Mouse (Mus musculus): ENCODE data around the gene Hist3h2a. TPM values are rescaled to one million over a fixed set of nuclear protein-coding genes. Genes with fewer than 3 reads are reported as not detected.

Hist3h2a gene
- polyA plus RNA-seq, 1 experiment from 2014 or later, result 33.9 TPM

- under 1% methylated on average over 71 of the region's 95 CpGs for WGBS
- H3K9ac ChIP-seq (replicated peaks; ENCODE audit: low read depth, low read length), result peak within 1 kb of the TSS; percentile 97
- H3K4me1 ChIP-seq (ENCODE audit: control insufficient read depth, insufficient read depth, low read length), result peaks cover 13% of the 10 kb centered on the region
Measured at GRCm38 (mm10) chr11:58938322-58939087, 16.0 kb upstream of the Hist3h2a start, which contains the start of gene Rnf187. Gene Rnf187 (minus strand): TSS chr11:58938916.

GRCm38 (mm10) chr11:58939088-58939439 lies 15.4 kb upstream of the Hist3h2a start:
- Histone ChIP-seq H3K9ac (replicated peaks; ENCODE audit: low read depth, low read length) (peak overlapping the region; percentile 97), H3K4me2 (replicated peaks; ENCODE audit: low read depth, low read length) (peak overlapping the region; percentile 94), H3K4me1 (ENCODE audit: control insufficient read depth, insufficient read depth, low read length) (peaks cover 13% of the 10 kb centered on the region), H3K4me3 (ENCODE audit: low read depth, low read length) (peak overlapping the region; percentile 97), H3K9me3 (ENCODE audit: control insufficient read depth, low read depth, low read length) (no peaks in the 10 kb centered on the region), H3K27ac (ENCODE audit: low read length) (peak overlapping the region; percentile 94; the same call in 1 of the 2 replicates), H3K27me3 (ENCODE audit: control insufficient read depth, insufficient read depth, low read length) (no peaks in the 10 kb centered on the region), H3K36me3 (ENCODE audit: control insufficient read depth, insufficient read depth, low read length) (peaks cover 21% of the 10 kb centered on the region)
- ATAC-seq (ENCODE audit: insufficient number of reproducible peaks, insufficient read depth, low FRiP score, low read depth), result 0 out of 2 replicates have a peak, but pooled peaks have one; percentile 15
- WGBS, result 13% methylated on average over 6 of the region's 6 CpGs

More at GRCm38 (mm10) chr11:58938322-58939087, 16.0 kb upstream of the Hist3h2a start, which contains the start of gene Rnf187:
- Histone ChIP-seq H3K27me3 (ENCODE audit: control insufficient read depth, insufficient read depth, low read length) (no peaks in the 10 kb centered on the region), H3K27ac (ENCODE audit: low read length) (peak within 1 kb of the TSS; percentile 94), H3K9me3 (ENCODE audit: control insufficient read depth, low read depth, low read length) (no peaks in the 10 kb centered on the region), H3K36me3 (ENCODE audit: control insufficient read depth, insufficient read depth, low read length) (peaks cover 27% of the 10 kb centered on the region), H3K4me2 (replicated peaks; ENCODE audit: low read depth, low read length) (peak within 1 kb of the TSS; percentile 94), H3K4me3 (ENCODE audit: low read depth, low read length) (peak within 1 kb of the TSS; percentile 97)
- ATAC-seq (ENCODE audit: insufficient number of reproducible peaks, insufficient read depth, low FRiP score, low read depth), result peak; percentile 96

GRCm38 (mm10) chr11:58944136-58944535 lies 10.3 kb upstream of the Hist3h2a start:
- Histone ChIP-seq H3K9me3 (ENCODE audit: control insufficient read depth, low read depth, low read length) (no peaks in the 10 kb centered on the region), H3K4me2 (replicated peaks; ENCODE audit: low read depth, low read length) (no peak overlapping the region), H3K27ac (ENCODE audit: low read length) (no peak overlapping the region), H3K36me3 (ENCODE audit: control insufficient read depth, insufficient read depth, low read length) (no peaks in the 10 kb centered on the region), H3K4me3 (ENCODE audit: low read depth, low read length) (no peak overlapping the region), H3K4me1 (ENCODE audit: control insufficient read depth, insufficient read depth, low read length) (peaks cover 3% of the 10 kb centered on the region; the same call in 1 of the 2 replicates), H3K27me3 (ENCODE audit: control insufficient read depth, insufficient read depth, low read length) (no peaks in the 10 kb centered on the region), H3K9ac (replicated peaks; ENCODE audit: low read depth, low read length) (no peak overlapping the region)
- 70% methylated on average over 5 of the region's 5 CpGs for WGBS
- ATAC-seq (ENCODE audit: insufficient number of reproducible peaks, insufficient read depth, low FRiP score, low read depth), result no peak

- Histone ChIP-seq H3K9ac (replicated peaks; ENCODE audit: low read depth, low read length) (no peak overlapping the region), H3K9me3 (ENCODE audit: control insufficient read depth, low read depth, low read length) (no peaks in the 10 kb centered on the region), H3K27ac (ENCODE audit: low read length) (no peak overlapping the region), H3K36me3 (ENCODE audit: control insufficient read depth, insufficient read depth, low read length) (no peaks in the 10 kb centered on the region), H3K4me3 (ENCODE audit: low read depth, low read length) (no peak overlapping the region), H3K4me2 (replicated peaks; ENCODE audit: low read depth, low read length) (no peak overlapping the region), H3K27me3 (ENCODE audit: control insufficient read depth, insufficient read depth, low read length) (no peaks in the 10 kb centered on the region), H3K4me1 (ENCODE audit: control insufficient read depth, insufficient read depth, low read length) (peaks cover 3% of the 10 kb centered on the region; the same call in 1 of the 2 replicates)
- no peak for ATAC-seq (ENCODE audit: insufficient number of reproducible peaks, insufficient read depth, low FRiP score, low read depth)
- WGBS, result 80% methylated on average over 3 of the region's 3 CpGs
Measured at GRCm38 (mm10) chr11:58947306-58947705, 7.2 kb upstream of the Hist3h2a start.

DNA sequence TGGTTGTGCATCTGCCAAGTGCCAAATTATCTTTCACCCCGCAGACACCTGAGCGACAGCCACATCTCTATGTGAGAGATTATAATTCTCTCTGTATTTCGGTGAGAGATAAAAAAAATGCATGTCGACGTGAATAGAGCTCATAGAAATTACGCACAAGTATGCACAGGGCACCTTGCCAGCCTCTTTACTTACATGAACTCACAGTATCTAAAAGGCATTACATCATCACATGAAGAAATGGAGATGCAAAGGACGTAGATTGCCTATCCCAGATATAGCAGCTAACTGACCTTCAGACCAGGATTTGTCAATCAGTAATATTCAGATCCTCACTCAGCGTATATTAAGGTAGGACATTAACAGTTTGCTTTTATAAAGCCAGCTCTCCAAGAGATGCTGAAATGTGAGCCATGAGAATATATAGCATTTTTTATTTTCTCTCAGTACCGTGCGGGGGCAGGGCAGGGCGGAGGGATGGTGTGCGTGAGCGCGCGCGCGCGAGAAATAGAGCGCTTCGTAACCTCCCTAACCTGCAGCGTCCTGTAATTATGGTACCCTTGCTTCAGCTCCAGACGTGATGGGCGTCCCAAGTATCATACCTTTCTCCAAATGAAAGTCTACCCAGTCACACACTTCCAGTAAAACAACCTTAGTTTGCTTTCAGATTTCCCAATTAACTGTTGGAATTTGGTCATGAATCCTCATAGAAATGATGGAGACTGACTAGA lies 6.5 kb upstream of the Hist3h2a start:
- peak; percentile 34; the same call in 1 of the 2 replicates for ATAC-seq (ENCODE audit: insufficient number of reproducible peaks, insufficient read depth, low FRiP score, low read depth)
- Histone ChIP-seq H3K4me1 (ENCODE audit: control insufficient read depth, insufficient read depth, low read length) (peaks cover 3% of the 10 kb centered on the region; the same call in 1 of the 2 replicates), H3K27me3 (ENCODE audit: control insufficient read depth, insufficient read depth, low read length) (no peaks in the 10 kb centered on the region), H3K27ac (ENCODE audit: low read length) (peak overlapping the region; percentile 87), H3K9me3 (ENCODE audit: control insufficient read depth, low read depth, low read length) (no peaks in the 10 kb centered on the region), H3K36me3 (ENCODE audit: control insufficient read depth, insufficient read depth, low read length) (no peaks in the 10 kb centered on the region), H3K4me2 (replicated peaks; ENCODE audit: low read depth, low read length) (peak overlapping the region; percentile 69), H3K4me3 (ENCODE audit: low read depth, low read length) (peak overlapping the region; percentile 39), H3K9ac (replicated peaks; ENCODE audit: low read depth, low read length) (0 out of 2 replicates have a peak overlapping the region, but pooled peaks have one; percentile 28)
- 12% methylated on average over 23 of the region's 23 CpGs for WGBS

GRCm38 (mm10) chr11:58948542-58949479 lies 5.7 kb upstream of the Hist3h2a start, which contains the start of gene Hist3h2ba:
Gene Hist3h2ba (plus strand): TSS chr11:58948920.
- H3K9ac ChIP-seq (replicated peaks; ENCODE audit: low read depth, low read length), result peak within 1 kb of the TSS; percentile 39
- H3K4me1 ChIP-seq (ENCODE audit: control insufficient read depth, insufficient read depth, low read length), result peaks cover 3% of the 10 kb centered on the region; the same call in 1 of the 2 replicates
- peak within 1 kb of the TSS; percentile 69 for H3K4me2 ChIP-seq (replicated peaks; ENCODE audit: low read depth, low read length)
- WGBS, result under 1% methylated on average over 48 of the region's 48 CpGs
- H3K36me3 ChIP-seq (ENCODE audit: control insufficient read depth, insufficient read depth, low read length), result no peaks in the 10 kb centered on the region
- no peaks in the 10 kb centered on the region for H3K27me3 ChIP-seq (ENCODE audit: control insufficient read depth, insufficient read depth, low read length)
- H3K27ac ChIP-seq (ENCODE audit: low read length), result peak within 1 kb of the TSS; percentile 89
- H3K9me3 ChIP-seq (ENCODE audit: control insufficient read depth, low read depth, low read length), result no peaks in the 10 kb centered on the region
- ATAC-seq (ENCODE audit: insufficient number of reproducible peaks, insufficient read depth, low FRiP score, low read depth), result peak; percentile 88
- H3K4me3 ChIP-seq (ENCODE audit: low read depth, low read length), result peak within 1 kb of the TSS; percentile 39

GRCm38 (mm10) chr11:58949480-58950431 lies 4.7 kb upstream of the Hist3h2a start:
- Histone ChIP-seq H3K27me3 (ENCODE audit: control insufficient read depth, insufficient read depth, low read length) (no peaks in the 10 kb centered on the region), H3K27ac (ENCODE audit: low read length) (peak overlapping the region; percentile 89), H3K9ac (replicated peaks; ENCODE audit: low read depth, low read length) (peak overlapping the region; percentile 39), H3K36me3 (ENCODE audit: control insufficient read depth, insufficient read depth, low read length) (no peaks in the 10 kb centered on the region), H3K4me2 (replicated peaks; ENCODE audit: low read depth, low read length) (peak overlapping the region; percentile 69), H3K4me3 (ENCODE audit: low read depth, low read length) (peak overlapping the region; percentile 39), H3K9me3 (ENCODE audit: control insufficient read depth, low read depth, low read length) (no peaks in the 10 kb centered on the region), H3K4me1 (ENCODE audit: control insufficient read depth, insufficient read depth, low read length) (peaks cover 3% of the 10 kb centered on the region; the same call in 1 of the 2 replicates)
- 8% methylated on average over 20 of the region's 20 CpGs for WGBS
- ATAC-seq (ENCODE audit: insufficient number of reproducible peaks, insufficient read depth, low FRiP score, low read depth), result no peak
